Mouse (Mus musculus) heart, adult 11 months (tissue): Measurements from ENCODE around the gene Agap1.
"Not testable (repeated sequence)": the region's sequence is repeated elsewhere in the genome, so short reads cannot be mapped to it uniquely, and the experiment has no call there.

Experiments
- DNase-seq: peaks from one replicate; pipeline ENCODE4 v3.0.0; 2022

Gene Agap1

GRCm38 (mm10) chr1:89461881-89462280 lies 7.3 kb downstream of the Agap1 start:
- DNase-seq = no peak

GRCm38 (mm10) chr1:89463138-89463537 lies 8.5 kb downstream of the Agap1 start:
- no peak for DNase-seq

DNA sequence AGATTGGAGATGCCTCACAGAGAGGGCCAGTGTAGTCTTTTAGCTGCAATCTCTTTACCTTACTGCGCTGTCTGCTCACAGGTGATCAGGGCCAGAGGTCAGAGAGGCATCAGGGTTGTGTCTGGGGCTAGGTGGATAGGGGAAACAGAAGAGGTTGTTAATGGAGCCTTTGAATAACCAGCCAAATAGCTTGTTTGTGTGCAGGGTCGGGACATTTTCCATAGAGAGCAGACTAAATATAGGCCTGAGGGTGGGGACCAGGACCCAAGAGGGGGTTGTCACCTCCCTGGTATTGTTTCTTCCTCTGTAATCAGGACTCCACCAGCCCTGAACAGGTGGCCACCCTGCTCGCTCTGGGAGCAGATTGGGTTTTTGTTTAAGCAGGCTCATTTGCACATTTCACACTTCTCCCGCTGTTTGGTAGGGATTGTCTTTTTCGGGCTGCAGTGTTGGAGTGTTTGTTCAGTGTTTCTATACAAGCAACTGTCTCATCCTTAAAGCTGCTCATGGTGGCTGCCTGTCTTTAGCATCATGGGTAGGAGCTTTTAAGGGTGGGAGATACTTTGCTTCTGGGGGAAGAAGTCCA lies 10.9 kb downstream of the Agap1 start:
- peak; percentile 91 for DNase-seq

- DNase-seq = peak; percentile 97
Measured at GRCm38 (mm10) chr1:89467321-89468069, 12.9 kb downstream of the Agap1 start.

- DNase-seq = no peak
Measured at GRCm38 (mm10) chr1:89468141-89468540, 13.5 kb downstream of the Agap1 start.

DNA sequence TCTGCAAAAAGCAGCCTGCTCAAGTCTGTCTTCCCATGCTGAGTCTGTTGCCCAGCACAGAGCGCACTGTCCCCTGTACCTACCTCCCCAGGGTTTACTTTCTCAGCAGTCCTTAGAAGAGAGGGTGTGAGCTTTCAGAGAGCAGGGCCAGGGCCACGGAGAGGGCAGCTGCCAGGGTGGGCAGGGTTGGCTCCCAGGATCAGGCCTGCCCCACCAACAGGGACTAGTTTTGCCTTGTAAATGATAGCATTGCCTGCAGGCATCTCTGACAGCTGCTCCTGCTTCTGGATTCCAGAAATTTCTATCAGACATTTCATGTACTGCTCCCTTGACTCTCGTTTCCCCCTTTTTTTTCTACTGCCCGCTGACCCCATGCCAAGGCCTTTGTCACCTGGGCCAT lies 16.8 kb downstream of the Agap1 start:
- DNase-seq = no peak

DNA sequence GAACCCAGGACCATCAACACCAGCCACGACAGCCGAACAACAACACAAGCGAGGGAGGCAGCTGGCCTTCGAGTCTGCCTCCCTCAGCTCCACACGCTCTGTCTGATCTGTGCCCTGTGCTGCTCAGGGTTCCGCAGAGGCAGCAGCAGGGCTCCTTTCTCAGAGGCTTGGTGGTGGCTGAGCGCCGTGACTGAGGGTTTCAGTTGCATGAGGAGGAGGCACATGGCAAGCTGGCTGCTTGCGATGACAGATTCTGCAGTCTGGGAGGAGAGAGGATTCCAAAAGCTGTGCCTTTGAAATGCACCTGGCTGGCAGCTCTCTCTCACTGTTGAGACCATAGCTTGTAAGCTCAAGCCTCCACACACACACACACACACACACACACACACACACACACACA lies 17.3 kb downstream of the Agap1 start:
- no peak for DNase-seq

DNA sequence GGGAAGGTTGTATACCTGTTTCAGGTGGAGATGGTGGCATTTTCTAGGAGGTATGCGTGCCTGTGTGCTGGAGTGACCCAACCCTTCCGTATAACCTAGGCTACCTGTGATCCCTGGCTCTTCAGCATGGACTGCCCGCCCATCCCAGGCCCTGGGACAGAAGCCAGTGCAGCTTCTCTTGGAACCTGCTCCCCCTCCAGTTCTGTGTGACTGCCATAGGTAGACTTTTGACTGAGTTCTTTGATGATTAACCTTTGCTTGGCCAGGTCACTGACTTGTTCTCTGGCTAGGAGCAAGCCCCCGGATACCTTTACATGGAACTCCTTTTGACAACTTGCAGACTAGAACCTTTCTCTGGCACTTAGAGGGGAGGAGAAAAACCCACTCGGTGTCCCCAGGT lies 19.3 kb downstream of the Agap1 start:
- DNase-seq = no peak

DNA sequence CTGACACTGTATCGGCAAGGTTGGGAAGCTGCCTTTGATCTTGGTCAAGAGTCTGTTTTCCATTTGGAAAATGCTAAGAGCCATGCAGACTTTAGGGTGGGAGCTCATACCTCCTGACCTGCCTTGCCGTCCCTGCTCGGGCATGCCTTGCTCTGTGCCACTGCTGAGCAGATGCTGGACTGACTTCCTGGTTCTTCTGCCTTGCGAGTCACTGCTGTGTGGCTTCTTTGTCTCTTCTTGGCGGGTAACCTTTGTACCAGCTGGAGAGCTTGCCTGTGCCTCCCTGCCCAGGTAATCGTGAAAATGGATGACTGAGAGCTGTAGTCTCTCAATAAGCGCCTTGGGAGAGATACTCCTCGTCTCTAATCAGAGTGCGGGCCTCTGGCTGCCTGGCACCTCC lies 20.2 kb downstream of the Agap1 start:
- DNase-seq = no peak

DNA sequence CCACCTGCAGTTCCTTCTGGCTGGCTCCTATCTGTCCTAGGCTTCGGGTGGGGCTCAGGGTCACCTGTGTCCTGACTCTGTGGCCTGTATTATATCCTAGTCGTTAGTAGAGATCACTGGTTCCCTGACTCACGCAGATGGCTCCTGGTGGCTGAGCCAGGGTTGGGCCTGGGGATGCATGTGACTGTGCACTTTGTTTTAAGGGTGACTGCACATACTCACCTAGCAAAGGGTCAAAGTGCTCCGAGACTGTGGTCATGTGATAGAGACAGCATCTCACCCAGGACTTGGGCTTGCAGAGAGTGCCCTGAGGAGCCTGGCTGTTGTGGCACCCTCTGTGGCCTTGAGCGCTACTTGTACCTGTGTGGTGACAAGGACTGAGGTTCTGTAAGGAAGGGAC lies 22.4 kb downstream of the Agap1 start:
- DNase-seq = no peak

GRCm38 (mm10) chr1:89478571-89479460 lies 24.2 kb downstream of the Agap1 start:
- peak; percentile 92 for DNase-seq

- DNase-seq = no peak
Measured at GRCm38 (mm10) chr1:89481154-89481553, 26.5 kb downstream of the Agap1 start.

GRCm38 (mm10) chr1:89482812-89483211 lies 28.2 kb downstream of the Agap1 start:
- no peak for DNase-seq

GRCm38 (mm10) chr1:89486891-89487290 lies 32.3 kb downstream of the Agap1 start:
- no peak for DNase-seq

DNA sequence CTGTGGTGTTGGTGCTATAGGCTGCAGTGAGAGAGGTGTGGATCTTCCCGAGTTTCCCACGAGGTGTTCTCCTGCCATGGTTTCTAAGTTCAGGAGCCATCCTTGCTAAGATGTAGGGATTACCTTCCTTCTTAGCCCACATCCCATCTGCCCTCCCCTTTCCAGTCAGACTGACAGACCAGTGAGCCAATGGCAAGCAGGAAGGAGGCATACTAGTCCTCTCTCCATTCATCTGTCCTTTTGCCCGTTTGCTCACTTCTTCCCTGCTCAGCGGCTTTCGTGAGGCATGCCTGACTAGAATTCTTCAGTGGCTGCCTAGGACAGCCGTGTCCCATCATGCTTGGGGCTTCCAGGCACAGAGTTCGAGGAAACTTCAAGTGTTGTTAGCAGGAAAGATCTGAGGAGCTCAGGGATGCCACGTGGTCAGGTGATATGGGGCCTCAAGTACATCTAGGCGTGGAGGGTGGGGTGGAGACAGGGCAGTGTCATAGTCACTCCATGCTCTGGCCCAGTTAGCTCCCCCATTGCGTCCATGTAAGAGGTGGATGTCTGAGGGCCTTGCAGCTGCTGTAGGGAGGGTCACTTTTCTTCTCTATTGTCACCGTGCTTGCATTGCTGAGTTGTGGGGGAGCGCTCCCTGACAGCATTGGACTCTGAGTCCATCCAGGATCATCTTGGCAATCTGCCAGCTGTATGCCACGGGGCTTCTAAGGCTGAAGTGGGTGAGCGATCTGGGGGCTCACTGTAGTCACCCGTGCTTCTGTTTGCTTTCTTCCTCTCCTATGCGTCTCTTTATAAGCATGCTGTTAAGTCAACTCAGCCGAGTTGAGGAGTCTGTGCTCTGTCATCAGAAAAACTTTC lies 34.7 kb downstream of the Agap1 start:
- peak; percentile 88 for DNase-seq

DNA sequence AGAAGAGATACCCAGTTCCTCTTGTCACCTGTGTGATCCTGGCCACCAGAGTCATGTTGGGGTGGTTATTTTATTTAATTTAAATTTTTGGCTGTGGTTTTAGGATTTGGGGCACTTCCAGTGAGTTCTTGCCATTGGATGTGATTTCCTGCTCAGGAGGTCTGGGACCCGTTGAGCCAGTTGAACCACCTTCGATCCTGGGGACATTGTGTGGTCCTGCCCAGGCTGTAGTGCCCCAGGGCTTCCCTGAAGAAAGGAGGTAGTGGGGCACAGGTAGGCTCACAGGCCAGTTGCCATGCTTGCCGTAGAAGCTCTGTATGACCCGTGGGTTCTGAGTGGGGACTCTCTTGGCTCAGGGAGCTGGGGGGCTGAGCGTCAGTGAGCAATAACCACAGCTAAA lies 38.6 kb downstream of the Agap1 start:
- DNase-seq = no peak

DNA sequence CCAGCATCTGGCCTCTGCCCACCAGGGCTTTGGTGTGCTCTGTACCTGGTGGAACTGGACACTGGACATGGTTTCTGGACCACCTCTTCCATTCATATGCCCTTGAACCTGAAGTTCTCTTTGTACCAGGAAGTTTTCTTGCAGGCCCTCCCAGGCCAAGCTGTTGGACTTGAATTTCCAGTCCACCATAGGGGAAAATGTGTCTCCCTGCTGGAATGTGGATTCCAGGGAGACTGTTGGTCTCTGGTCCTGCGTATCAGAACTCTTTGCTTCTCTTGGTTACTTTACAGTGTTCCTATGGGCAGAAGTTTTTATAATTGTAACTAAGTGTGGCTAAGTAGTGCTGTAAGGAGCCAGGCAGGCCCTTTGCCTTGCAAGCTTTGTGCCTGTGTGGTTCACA lies 40.2 kb downstream of the Agap1 start:
- no peak for DNase-seq

DNA sequence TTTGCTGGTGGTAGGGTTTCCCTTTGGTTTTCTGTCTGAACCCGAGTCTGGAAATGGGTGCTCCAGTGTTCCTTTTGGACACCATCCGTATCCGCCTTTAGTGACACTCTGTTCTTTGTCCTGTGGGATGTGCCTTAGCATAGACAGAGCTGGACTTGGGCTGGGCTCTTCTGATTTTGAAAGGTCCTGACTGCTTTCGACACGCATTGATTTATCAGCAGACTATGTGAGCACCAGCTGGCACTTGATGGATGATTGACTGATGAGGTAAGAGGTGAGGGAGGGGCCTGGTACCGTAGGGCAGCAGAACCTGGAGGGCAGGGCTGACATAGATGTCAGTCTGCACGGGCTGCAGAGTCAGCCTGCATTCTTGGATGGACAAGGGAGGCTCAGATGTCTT lies 41.6 kb downstream of the Agap1 start:
- DNase-seq = no peak

GRCm38 (mm10) chr1:89500925-89501324 lies 46.3 kb downstream of the Agap1 start:
- DNase-seq = no peak

- no peak for DNase-seq
Measured at GRCm38 (mm10) chr1:89501346-89501745, 46.7 kb downstream of the Agap1 start.

DNA sequence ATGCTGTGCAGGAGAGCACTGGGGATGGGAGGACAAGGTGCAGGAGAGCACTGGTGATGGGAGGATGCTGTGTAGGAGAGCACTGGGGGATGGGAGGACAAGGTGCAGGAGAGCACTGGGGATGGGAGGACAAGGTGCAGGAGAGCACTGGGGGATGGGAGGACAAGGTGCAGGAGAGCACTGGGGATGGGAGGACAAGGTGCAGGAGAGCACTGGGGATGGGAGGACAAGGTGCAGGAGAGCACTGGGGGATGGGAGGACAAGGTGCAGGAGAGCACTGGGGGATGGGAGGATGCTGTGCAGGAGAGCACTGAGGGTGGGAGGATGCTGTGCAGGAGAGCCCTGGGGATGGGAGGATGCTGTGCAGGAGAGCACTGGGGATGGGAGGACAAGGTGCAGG lies 47.3 kb downstream of the Agap1 start:
- DNase-seq = not testable (repeated sequence)

GRCm38 (mm10) chr1:89509196-89509595 lies 54.6 kb downstream of the Agap1 start:
- no peak for DNase-seq
